Mouse (Mus musculus) embryo, embryonic 10 days (tissue): Measurements from ENCODE around the gene Lrrc39.

Experiments
- DNase-seq: peaks from one replicate; pipeline ENCODE4 v3.0.0-alpha.2; 2015; ENCODE audit warnings: low spot score

The Lrrc39 gene

DNA sequence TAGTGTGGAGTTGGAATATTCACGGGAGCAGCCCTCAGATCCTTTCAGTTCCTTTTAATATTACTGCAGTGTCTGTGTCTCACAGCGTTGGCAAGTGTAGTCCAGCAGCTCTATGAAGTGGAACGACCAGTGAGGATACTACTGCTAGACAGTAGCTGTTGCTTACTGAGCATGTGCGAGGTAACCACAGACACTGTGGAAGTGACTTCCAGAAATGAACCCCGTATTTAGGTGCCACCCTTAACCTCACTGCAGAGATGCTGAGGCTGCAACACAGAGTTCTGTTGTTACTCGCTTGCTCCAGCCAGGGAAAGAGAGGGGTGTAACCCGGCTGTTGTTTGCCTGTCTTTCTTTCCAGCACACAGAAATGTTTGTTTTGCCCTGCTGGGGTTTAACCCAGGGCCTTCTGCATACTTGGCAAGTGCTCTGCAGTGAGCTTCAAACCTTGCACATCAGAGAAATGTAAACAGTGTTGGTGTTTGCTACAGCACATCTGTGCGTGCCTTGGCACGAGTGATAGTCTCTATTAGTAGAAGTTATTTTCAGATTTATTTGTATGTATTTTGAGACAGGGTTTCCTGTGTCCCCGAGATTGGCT, 51.6 kb downstream of the Lrrc39 start, which contains the start of gene Trmt13:
Gene Trmt13 (minus strand): TSS at position 293 of the 598 bp plus-strand sequence.
- no peak for DNase-seq

DNA sequence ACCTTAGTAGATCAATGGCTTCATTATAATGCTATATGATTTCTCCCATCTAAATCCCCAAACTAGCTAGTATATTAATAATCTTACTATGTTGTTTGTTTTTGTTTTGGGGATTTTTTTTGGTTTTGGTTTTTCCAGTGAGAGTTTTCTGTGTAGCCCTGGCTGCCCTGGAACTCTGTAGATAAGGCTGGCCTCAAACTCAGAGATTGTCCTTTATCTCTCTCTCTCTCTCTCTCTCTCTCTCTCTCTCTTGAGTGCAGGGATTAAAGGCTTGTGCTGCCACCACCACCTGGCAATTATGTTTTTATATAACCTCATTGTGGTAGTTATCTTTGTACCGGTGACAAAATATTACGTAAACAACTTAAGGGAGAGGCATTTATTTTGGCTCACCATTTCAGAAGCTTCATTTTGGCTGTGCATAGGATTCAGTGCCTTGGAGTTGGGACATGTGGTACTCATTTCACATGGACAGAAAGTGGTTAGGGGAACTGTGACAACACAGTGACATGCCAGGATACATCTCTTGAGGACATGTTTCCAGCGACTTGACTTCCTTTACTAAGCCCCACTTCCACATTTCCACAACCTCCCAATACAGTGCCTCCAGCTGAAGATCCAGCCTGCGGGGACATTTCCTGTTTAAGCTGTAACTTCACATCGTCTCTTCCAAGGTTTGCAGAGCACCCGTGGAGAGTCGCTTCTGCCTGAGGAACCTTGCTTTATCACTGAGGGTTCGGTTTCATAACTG, 52.7 kb downstream of the Lrrc39 start:
- DNase-seq = no peak

DNA sequence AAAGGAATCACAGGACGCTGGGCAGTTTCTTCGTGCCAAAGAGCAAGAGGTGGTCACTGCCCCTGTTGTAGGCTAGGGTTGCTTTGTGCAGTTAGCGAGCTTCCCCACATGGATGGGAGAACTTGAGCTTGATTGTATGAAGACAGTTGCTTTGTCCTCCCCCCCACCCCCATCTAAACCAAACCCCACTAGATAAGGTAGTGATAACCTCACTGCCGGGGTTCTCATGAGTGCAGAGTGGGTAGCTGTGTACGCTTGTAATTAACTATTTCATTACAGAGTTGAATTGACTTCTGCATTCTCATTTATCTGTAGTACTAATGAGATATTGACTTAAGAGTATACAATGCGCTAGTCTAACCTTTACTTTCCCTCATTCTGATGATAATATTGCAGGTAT, 56.1 kb downstream of the Lrrc39 start:
- DNase-seq = no peak

DNA sequence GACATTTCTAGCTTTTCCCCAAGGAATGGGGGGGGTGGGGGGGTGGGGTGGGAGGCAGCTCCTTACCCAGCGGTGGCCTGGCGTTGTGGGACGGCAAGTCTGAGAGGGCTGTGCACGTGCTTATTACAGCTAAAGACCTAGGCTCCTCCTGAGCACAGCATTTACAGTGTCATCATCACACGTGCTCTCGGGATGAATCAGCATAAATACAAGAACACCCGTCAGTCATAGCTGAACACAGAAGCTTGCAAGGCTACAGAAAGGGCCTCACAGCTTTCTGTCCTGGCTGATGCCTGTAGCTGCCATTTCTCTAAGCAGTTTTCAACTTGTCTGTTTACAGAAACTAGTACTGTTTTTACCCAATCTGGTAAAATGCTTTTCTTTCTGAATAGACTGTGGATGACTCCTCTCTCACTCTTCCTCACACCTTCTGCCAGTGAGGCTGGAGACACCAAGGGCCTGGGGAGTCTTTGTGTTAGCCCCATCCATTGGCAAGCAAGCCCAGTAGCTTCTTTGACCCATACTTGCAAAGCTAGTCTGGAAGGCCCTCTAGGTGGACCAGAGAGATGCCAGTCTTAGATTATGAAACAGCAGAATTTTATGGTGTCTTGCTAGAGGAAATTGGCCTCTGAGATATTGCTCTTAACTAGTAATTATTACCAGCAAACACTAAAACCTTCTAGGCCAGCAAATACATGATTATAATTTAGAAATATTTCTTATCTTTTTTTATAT, 58.0 kb downstream of the Lrrc39 start:
- no peak for DNase-seq

DNA sequence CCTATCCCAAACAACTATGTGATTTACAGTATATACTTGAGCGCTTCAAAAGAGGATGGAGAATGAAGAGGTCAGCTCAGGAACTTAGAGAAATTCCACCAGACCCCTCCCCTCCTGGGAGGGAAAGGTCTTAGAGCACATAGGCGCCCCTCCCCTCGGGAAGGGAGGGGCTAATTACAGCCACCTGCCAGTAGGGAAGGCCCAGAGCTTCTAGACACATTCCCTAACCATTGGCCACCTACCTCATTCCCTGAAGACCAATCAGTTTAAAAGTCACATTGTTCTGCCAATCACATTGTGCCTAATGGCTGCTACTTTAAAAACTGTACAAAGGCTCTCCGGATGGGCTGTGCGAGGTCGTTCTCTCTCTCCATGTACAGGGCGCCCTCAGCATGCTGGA, 59.9 kb downstream of the Lrrc39 start:
- no peak for DNase-seq

DNA sequence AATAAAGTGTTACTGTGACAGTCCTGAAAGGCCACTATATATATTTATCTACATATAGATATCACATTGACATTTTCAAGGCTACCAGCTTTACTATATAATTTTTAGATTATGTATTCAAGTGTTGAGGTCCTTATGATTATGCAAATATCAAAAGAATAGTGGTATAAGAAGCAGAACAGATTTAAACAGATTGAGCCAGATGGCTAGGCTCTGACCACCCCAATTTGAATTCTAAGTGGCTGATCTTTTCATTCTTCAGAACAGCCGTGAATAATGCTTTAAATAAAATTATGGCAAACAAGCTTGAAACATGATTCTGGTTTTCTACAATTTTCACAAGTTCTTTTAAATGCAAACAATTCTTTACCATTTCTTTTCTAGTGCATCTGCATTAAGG, 68.7 kb downstream of the Lrrc39 start:
- no peak for DNase-seq
